Mouse (Mus musculus): ENCODE data around the gene Prr13. TPM values are rescaled to one million over a fixed set of nuclear protein-coding genes. Genes with fewer than 3 reads are reported as not detected.

Gene Prr13
- total RNA-seq, 2 experiments from 2014 or later = 21.1 to 21.7 TPM

DNA sequence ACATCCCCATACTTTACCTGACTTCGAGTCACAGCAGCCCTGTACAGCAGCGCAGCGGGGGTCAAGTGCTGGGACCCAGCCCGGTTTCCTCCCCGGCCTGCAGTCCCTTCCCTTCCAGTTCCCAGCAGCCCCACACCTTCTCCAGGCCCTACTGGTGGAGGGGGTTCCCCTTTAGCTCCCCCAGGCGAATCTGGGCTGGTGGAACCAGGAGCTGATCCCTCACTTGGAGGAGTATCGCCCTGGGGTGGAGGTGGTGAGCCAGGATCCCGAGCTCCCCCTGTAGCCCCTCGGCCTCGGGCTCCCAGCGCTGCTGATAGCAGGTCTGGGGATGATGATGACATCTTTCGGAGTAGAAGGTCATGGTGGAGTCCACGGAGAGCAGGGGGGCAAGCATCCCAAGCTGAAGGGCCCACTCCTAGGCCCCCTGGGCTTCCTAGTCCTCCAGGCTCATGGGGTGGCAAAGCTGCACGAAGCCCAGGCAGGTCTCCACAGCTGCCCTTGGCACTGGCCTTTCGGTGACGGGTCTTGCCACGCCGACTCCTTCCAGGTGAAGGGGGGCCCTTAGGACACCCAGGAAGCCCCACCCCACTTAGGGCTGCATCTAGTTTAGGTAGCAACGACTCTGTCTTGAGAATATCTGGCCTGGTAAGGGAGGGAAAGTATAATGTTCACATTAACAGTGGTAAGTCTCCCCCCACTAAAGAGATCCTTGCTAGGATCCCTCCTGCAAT, 42.4 kb downstream of the Prr13 start:
- intact Hi-C loops (cut with DNase I) = no loop called here
- no peak for DNase-seq

GRCm38 (mm10) chr15:102502254-102502840, 43.5 kb downstream of the Prr13 start:
- intact Hi-C loops (cut with DNase I) = no loop called here
- no peak for DNase-seq

DNA sequence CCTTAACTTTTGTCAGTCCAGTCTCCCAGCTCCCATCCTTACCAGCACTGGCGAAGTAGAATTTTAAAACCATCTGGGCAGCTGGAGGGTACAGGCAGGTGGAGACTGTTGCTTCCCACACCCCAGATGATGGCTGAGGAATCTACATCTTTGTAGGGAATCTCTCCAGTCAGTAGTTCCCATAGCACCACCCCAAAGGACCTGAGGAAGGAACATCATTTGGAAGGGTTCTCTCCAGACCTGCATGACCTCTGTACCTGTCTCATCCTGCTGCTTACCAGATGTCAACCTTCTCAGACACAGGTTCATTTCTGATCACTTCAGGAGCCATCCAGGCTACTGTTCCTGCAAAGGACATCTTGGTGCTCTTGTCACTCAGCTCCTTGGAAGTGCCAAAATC, 44.6 kb downstream of the Prr13 start, which contains the start of gene Gm10337:
Gm10337 (plus strand) TSS at position 276 of the 400 bp plus-strand sequence.
- intact Hi-C loops (cut with DNase I) = no loop called here
- DNase-seq = no peak

DNA sequence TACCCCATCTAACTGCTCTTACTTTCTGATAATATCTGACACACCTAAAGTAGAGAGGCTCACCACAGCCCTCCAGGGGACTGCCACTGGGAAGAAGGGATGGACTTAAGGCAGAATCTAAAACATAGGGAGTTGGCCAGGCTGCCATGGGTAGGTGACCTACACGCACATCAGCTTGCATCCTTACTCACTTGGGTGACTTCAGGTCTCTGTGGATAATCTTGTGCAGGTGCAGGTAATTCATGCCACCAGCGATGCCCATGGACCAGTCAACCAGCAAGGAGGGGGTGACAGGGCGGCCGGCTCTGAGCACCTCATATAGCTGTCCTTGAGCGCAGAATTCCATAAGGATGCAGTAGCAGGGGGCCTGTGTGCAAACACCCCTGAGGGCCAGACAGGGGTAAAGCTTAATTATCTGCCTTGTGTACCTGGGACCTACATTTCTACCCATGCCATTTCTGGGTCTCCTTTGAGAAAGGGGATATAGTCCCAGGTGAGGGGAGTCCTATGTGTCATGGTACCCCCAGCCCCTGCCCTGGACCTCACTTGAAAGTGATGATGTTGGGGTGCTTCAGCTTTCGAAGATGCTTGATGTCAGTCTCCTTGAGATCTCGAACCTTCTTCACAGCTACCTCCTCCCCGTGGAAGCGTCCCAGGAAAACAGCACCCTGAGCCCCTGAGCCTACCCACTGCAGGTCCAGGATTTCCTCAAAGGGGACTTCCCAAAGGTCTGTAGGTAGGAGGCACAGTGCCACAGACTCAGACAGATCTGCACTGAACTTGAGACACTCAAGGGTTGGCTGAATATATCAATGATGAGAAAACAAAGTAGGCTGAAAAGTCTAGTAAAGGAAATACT, 45.3 kb downstream of the Prr13 start:
- no peak for DNase-seq
- intact Hi-C loops (cut with DNase I) = no loop called here

GRCm38 (mm10) chr15:102505073-102505769, 46.4 kb downstream of the Prr13 start:
- intact Hi-C loops (cut with DNase I) = no loop called here
- no peak for DNase-seq

DNA sequence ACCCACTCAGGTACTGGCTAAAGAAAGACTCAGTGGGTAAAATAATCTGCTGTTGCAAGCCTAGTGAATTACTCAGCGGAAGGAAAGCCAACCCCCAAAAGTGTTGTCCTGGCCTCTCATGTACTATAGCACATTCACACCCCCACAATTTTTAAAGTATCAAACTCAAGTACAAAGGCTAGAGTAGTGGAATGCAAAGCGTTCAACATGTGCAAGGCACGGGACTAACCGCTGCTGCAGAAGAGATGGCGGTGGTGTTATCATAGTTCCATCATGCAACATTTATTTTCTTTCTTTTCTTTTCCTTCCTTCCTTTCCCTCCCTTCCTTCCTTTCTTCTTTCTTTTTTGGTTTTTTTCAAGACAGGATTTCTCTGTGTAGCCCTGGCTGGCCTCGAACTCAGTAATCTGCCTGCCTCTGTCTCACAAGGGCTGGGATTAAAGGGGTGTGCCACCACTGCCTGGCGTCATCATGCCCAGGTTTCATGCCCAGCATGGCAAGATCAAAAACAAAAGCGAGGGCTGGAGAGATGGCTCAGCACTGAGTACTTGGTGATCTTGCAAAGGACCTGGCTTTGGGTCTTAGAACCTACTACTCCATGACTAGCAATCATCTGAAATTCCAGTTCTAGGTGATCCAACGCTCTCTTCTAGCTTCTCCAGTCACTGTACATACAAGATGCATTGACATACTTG, 47.1 kb downstream of the Prr13 start:
- intact Hi-C loops (cut with DNase I) = no loop called here
- no peak for DNase-seq

- DNase-seq = no peak
- intact Hi-C loops (cut with DNase I) = no loop called here
These were observed 47.6 kb downstream of the Prr13 start for GRCm38 (mm10) chr15:102506464-102506830.

DNA sequence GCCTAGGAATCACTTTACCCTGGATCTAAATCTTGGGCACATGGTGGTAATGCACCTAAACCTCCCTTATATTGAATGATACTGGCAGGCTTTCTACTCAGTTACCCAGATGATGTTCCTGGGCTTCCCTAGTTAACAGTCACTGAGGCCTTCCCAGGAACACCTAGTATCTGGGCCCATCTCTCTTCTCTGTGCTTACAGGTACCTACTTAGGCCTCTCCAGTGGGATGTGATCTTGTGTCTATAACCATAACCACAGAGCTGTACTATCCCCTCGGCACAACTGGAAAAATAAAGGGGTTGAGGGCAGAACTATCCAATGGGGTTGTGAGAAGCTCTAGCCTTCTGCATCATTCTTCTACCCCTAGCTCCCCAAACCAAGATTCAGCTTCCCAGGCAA, 48.0 kb downstream of the Prr13 start:
- no peak for DNase-seq
- intact Hi-C loops (cut with DNase I) = no loop called here

DNA sequence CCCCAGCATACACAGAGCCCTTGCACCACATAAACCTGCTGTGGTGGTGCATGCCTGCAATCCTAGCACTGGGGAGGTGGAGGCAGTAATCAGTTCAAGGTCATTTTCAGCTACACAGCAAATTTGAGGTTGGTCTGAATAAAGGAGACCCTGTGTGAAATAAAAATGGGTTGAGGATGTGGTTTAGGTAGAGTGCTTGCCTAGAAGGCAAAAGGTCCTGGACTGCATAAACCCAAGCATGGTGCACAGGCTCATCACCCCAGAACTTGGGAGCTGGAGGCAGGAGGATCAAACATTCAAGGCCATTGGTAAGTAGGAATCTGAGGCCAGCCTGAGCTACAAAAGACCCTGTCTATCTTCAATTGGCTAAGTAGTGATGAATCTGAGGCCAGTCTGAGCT, 48.7 kb downstream of the Prr13 start:
- intact Hi-C loops (cut with DNase I) = no loop called here
- DNase-seq = no peak

- no peak for DNase-seq
- intact Hi-C loops (cut with DNase I) = loop anchor here (2.0 kb wide), 1 partner anchor 34 kb away; no protein-coding TSS in a partner anchor
These were observed 49.5 kb downstream of the Prr13 start for GRCm38 (mm10) chr15:102508336-102508735.

GRCm38 (mm10) chr15:102510110-102510509, 51.3 kb downstream of the Prr13 start:
- intact Hi-C loops (cut with DNase I) = no loop called here

DNA sequence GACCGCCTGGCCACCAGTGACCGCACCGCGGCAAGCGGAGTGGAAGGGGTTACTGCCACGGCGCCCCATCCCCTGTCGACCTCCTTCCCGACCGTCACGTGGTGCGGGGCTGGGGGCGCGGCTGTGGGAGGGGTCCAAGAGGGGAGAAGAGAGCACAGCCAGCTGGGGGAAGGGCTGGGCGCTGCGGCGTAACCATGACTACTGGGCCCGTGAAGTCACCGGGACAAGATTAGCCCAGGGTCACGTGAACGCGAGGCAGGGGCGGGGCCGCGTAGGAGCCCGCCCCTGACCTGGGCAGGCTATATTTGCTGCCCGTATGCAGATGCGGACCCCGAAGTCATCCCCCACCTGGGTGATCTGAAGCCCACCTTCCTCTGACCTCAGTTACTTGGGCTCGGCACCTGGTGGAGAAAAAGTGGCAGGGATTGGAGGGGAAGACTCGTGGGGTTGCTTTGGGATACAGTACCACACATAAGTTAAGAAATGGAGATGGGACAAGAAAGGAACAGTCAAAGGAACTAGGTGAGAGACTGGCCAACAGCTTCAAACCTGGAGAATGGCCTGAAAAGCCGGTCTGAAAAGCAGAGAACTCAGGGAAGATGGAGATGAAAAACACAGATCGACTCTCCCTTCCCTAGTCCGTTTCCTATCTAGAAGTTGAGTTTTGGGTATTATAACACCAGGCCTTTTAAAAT, 51.9 kb downstream of the Prr13 start:
- intact Hi-C loops (cut with DNase I) = no loop called here
- DNase-seq = peak; percentile 79 to 86

More at GRCm38 (mm10) chr15:102510110-102510509, 51.3 kb downstream of the Prr13 start:
- DNase-seq = no peak

DNA sequence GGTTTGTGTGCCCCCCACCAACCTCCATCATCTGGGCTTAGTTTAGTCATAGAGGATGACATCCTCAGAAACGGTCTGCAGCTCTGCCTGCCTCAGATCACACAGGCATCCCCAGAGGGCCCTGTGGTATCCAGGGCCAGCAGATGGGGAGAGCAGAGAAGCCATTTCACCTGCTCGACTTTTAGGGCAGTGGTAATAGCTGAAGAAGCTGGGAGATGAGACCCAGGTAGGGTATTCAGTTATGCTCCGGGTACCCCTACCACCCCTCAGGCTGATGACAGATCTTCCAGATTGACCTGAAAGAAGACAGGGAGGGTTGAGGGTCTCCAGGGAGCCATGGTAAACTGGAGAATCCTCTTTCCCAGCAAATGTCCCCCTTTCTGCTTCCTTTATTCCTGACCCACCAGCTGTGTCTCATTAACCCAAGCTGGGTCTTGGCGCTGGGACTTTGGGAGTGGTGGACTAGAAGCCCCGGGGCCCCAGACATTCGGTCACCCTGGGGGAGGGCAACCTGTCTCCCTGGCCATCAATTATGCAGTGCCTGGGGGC, 52.5 kb downstream of the Prr13 start:
- DNase-seq = no peak
- intact Hi-C loops (cut with DNase I) = no loop called here

- DNase-seq = no peak
- intact Hi-C loops (cut with DNase I) = no loop called here
These were observed 53.2 kb downstream of the Prr13 start for GRCm38 (mm10) chr15:102512010-102512409.

Other genes starting within 250 kb of the Prr13 start
- gene Itgb7, start 227.1 kb upstream of the Prr13 start, total RNA-seq (2021) = 1 to 10 TPM; 1.5 to 1.8 TPM
- 10 to 100 TPM; 18.9 to 21.1 TPM for gene Rarg, start 201.5 kb upstream of the Prr13 start, total RNA-seq (2021)
- gene Gm9918, start 188.5 kb upstream of the Prr13 start, total RNA-seq (2021) = not detected
- 10 to 100 TPM; 16.7 to 19.0 TPM for gene Mfsd5, start 179.6 kb upstream of the Prr13 start, total RNA-seq (2021)
- gene Espl1, start 162.8 kb upstream of the Prr13 start, total RNA-seq (2021) = 1 to 10 TPM; 3.2 to 4.3 TPM
- gene Pfdn5, start 132.9 kb upstream of the Prr13 start, total RNA-seq (2021) = 100 to 1,000 TPM; 262 to 287 TPM
- gene Myg1, start 127.3 kb upstream of the Prr13 start, total RNA-seq (2021) = 10 to 100 TPM; 21.0 to 24.3 TPM
- gene Aaas, start 108.3 kb upstream of the Prr13 start, total RNA-seq (2021) = 10 to 100 TPM in 1 of 2 experiments, 1 to 10 TPM in 1; 9.5 to 15.2 TPM
- gene Sp7, start 91.8 kb upstream of the Prr13 start, total RNA-seq (2021) = not detected
- gene Sp1, start 52.9 kb upstream of the Prr13 start, total RNA-seq (2021) = 10 to 100 TPM; 47.5 to 52.3 TPM
- gene Amhr2, start 13.7 kb upstream of the Prr13 start, total RNA-seq (2021) = 1 to 10 TPM in 1 of 2 experiments, under 1 TPM in 1; 0.66 to 1.0 TPM
- gene Pcbp2, start 11.5 kb downstream of the Prr13 start, total RNA-seq (2021) = 100 to 1,000 TPM; 479 to 482 TPM
- not detected for gene Gm10337, start 44.7 kb downstream of the Prr13 start, total RNA-seq (2021)
- gene Map3k12, start 58.0 kb downstream of the Prr13 start, total RNA-seq (2021) = 1 to 10 TPM; 4.7 to 4.8 TPM
- 10 to 100 TPM; 38.4 to 46.8 TPM for gene Tarbp2, start 59.2 kb downstream of the Prr13 start, total RNA-seq (2021)
- gene Npff, start 65.9 kb downstream of the Prr13 start, total RNA-seq (2021) = 1 to 10 TPM; 2.7 to 3.5 TPM
- under 1 TPM in 1 of 2 experiments, not detected in 1; 0.83 TPM for gene Gm28047, start 166.0 kb downstream of the Prr13 start, total RNA-seq (2021)
- 10 to 100 TPM; 65.2 to 68.8 TPM for gene Atf7, start 166.4 kb downstream of the Prr13 start, total RNA-seq (2021)
- gene Atp5g2, start 213.3 kb downstream of the Prr13 start, total RNA-seq (2021) = 10 to 100 TPM; 22.8 to 37.2 TPM

Measured in heart, postnatal 14 days (tissue).